Mouse (Mus musculus): ENCODE results near the gene Pomc. TPM values are rescaled to one million over a fixed set of nuclear protein-coding genes. Genes with fewer than 3 reads are reported as not detected.

The Pomc gene
- 2.9 and 4.3 TPM in 2 replicates for polyA plus RNA-seq (2015; fragmentation: Nextera tagmentation; extraction: Ambion mirVana)

DNA sequence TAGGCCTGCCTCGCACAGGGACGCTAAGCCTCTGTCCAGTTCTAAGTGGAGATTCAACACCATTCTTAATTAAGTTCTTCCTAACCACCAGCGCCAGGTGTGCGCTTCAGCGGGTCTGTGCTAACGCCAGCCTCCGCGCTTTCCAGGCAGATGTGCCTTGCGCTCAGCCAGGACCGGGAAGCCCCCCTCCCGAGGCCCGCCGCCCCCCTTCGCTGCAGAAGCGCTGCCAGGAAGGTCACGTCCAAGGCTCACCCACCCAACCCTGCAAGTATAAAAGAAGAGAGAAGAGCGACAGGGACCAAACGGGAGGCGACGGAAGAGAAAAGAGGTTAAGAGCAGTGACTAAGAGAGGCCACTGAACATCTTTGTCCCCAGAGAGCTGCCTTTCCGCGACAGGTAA lies at the start of gene Pomc:
TSS of gene Pomc (plus strand) at position 301 of the 400 bp plus-strand sequence.
- H3K4me2 ChIP-seq (ENCODE audit: low read length), result no peak within 1 kb of the TSS
- no peak within 1 kb of the TSS for H3K4me3 ChIP-seq (replicated peaks; ENCODE audit: low read length)
- no peak within 1 kb of the TSS for H3K9ac ChIP-seq (replicated peaks; ENCODE audit: low read depth, low read length)
- H3K9me3 ChIP-seq (ENCODE audit: control insufficient read depth, low read length), result no peaks in the 10 kb centered on the region
- H3K36me3 ChIP-seq (ENCODE audit: control insufficient read depth, insufficient read depth), result no peaks in the 10 kb centered on the region
- WGBS, result 17% methylated on average over 22 of the region's 22 CpGs
- ATAC-seq, result no peak
- peaks cover 26% of the 10 kb centered on the region for H3K27me3 ChIP-seq (replicated peaks; ENCODE audit: control insufficient read depth, insufficient read depth, low read length)
- peaks cover 5% of the 10 kb centered on the region for H3K4me1 ChIP-seq (replicated peaks; ENCODE audit: control insufficient read depth, insufficient read depth, low read length)
- H3K27ac ChIP-seq (ENCODE audit: low read length), result no peak within 1 kb of the TSS

- no peak overlapping the region for H3K27ac ChIP-seq (ENCODE audit: low read length)
- WGBS, result 96% methylated on average over 9 of the region's 9 CpGs
- H3K4me3 ChIP-seq (replicated peaks; ENCODE audit: low read length), result no peak overlapping the region
- peaks cover 32% of the 10 kb centered on the region for H3K36me3 ChIP-seq (ENCODE audit: control insufficient read depth, insufficient read depth)
- H3K9me3 ChIP-seq (ENCODE audit: control insufficient read depth, low read length), result no peaks in the 10 kb centered on the region
- H3K4me1 ChIP-seq (replicated peaks; ENCODE audit: control insufficient read depth, insufficient read depth, low read length), result no peaks in the 10 kb centered on the region
- ATAC-seq, result no peak
- H3K9ac ChIP-seq (replicated peaks; ENCODE audit: low read depth, low read length), result no peak overlapping the region
- H3K4me2 ChIP-seq (ENCODE audit: low read length), result no peak overlapping the region
- no peaks in the 10 kb centered on the region for H3K27me3 ChIP-seq (replicated peaks; ENCODE audit: control insufficient read depth, insufficient read depth, low read length)
Observed at GRCm38 (mm10) chr12:3905436-3905835, 49.3 kb upstream of the Pomc start.

- H3K4me1 ChIP-seq (replicated peaks; ENCODE audit: control insufficient read depth, insufficient read depth, low read length), result no peaks in the 10 kb centered on the region
- H3K9me3 ChIP-seq (ENCODE audit: control insufficient read depth, low read length), result no peaks in the 10 kb centered on the region
- ATAC-seq, result no peak
- H3K4me3 ChIP-seq (replicated peaks; ENCODE audit: low read length), result no peak overlapping the region
- peaks cover 29% of the 10 kb centered on the region for H3K36me3 ChIP-seq (ENCODE audit: control insufficient read depth, insufficient read depth)
- no peak overlapping the region for H3K9ac ChIP-seq (replicated peaks; ENCODE audit: low read depth, low read length)
- H3K27me3 ChIP-seq (replicated peaks; ENCODE audit: control insufficient read depth, insufficient read depth, low read length), result no peaks in the 10 kb centered on the region
- H3K4me2 ChIP-seq (ENCODE audit: low read length), result no peak overlapping the region
- no peak overlapping the region for H3K27ac ChIP-seq (ENCODE audit: low read length)
Observed at GRCm38 (mm10) chr12:3906308-3906707, 48.4 kb upstream of the Pomc start.

- no peaks in the 10 kb centered on the region for H3K4me1 ChIP-seq (replicated peaks; ENCODE audit: control insufficient read depth, insufficient read depth, low read length)
- H3K4me3 ChIP-seq (replicated peaks; ENCODE audit: low read length), result no peak overlapping the region
- no peak for ATAC-seq
- H3K4me2 ChIP-seq (ENCODE audit: low read length), result no peak overlapping the region
- H3K9me3 ChIP-seq (ENCODE audit: control insufficient read depth, low read length), result no peaks in the 10 kb centered on the region
- WGBS, result 79% methylated on average over 4 of the region's 4 CpGs
- no peak overlapping the region for H3K9ac ChIP-seq (replicated peaks; ENCODE audit: low read depth, low read length)
- H3K36me3 ChIP-seq (ENCODE audit: control insufficient read depth, insufficient read depth), result peaks cover 22% of the 10 kb centered on the region
- no peaks in the 10 kb centered on the region for H3K27me3 ChIP-seq (replicated peaks; ENCODE audit: control insufficient read depth, insufficient read depth, low read length)
- H3K27ac ChIP-seq (ENCODE audit: low read length), result no peak overlapping the region
Observed at GRCm38 (mm10) chr12:3907008-3907407, 47.7 kb upstream of the Pomc start.

DNA sequence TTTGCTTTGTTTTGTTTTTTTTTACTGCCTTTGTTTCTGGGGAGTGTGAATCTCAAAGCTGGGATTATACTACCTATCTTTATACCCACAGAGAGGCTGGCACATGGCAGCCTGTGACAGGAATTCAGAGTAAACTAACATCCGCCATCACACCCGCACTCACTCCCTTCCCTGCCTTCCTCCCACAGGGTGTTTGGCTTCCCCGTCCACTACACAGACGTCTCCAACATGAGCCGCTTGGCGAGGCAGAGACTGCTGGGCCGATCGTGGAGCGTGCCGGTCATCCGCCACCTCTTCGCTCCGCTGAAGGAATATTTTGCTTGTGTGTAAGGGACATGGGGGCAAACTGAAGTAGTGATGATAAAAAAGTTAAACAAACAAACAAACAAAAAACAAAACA lies 47.3 kb upstream of the Pomc start:
- Histone ChIP-seq H3K4me1 (replicated peaks; ENCODE audit: control insufficient read depth, insufficient read depth, low read length) (no peaks in the 10 kb centered on the region), H3K9ac (replicated peaks; ENCODE audit: low read depth, low read length) (no peak overlapping the region), H3K27ac (ENCODE audit: low read length) (no peak overlapping the region), H3K27me3 (replicated peaks; ENCODE audit: control insufficient read depth, insufficient read depth, low read length) (no peaks in the 10 kb centered on the region), H3K9me3 (ENCODE audit: control insufficient read depth, low read length) (no peaks in the 10 kb centered on the region), H3K36me3 (ENCODE audit: control insufficient read depth, insufficient read depth) (peaks cover 20% of the 10 kb centered on the region), H3K4me2 (ENCODE audit: low read length) (no peak overlapping the region), H3K4me3 (replicated peaks; ENCODE audit: low read length) (no peak overlapping the region)
- ATAC-seq, result no peak
- 76% methylated on average over 13 of the region's 13 CpGs for WGBS

- no peaks in the 10 kb centered on the region for H3K27me3 ChIP-seq (replicated peaks; ENCODE audit: control insufficient read depth, insufficient read depth, low read length)
- H3K9ac ChIP-seq (replicated peaks; ENCODE audit: low read depth, low read length), result no peak overlapping the region
- H3K27ac ChIP-seq (ENCODE audit: low read length), result no peak overlapping the region
- peaks cover 12% of the 10 kb centered on the region; the same call in 1 of the 2 replicates for H3K36me3 ChIP-seq (ENCODE audit: control insufficient read depth, insufficient read depth)
- H3K4me3 ChIP-seq (replicated peaks; ENCODE audit: low read length), result no peak overlapping the region
- no peaks in the 10 kb centered on the region for H3K9me3 ChIP-seq (ENCODE audit: control insufficient read depth, low read length)
- ATAC-seq, result no peak
- H3K4me2 ChIP-seq (ENCODE audit: low read length), result no peak overlapping the region
- 76% methylated on average over 10 of the region's 10 CpGs for WGBS
- H3K4me1 ChIP-seq (replicated peaks; ENCODE audit: control insufficient read depth, insufficient read depth, low read length), result no peaks in the 10 kb centered on the region
Observed at GRCm38 (mm10) chr12:3910466-3911093, 44.2 kb upstream of the Pomc start.

GRCm38 (mm10) chr12:3911831-3912348 lies 42.9 kb upstream of the Pomc start:
- H3K9ac ChIP-seq (replicated peaks; ENCODE audit: low read depth, low read length), result no peak overlapping the region
- H3K4me2 ChIP-seq (ENCODE audit: low read length), result no peak overlapping the region
- 93% methylated on average over 7 of the region's 7 CpGs for WGBS
- H3K4me3 ChIP-seq (replicated peaks; ENCODE audit: low read length), result no peak overlapping the region
- peaks cover 8% of the 10 kb centered on the region; the same call in 1 of the 2 replicates for H3K36me3 ChIP-seq (ENCODE audit: control insufficient read depth, insufficient read depth)
- H3K27ac ChIP-seq (ENCODE audit: low read length), result no peak overlapping the region
- no peaks in the 10 kb centered on the region for H3K27me3 ChIP-seq (replicated peaks; ENCODE audit: control insufficient read depth, insufficient read depth, low read length)
- no peaks in the 10 kb centered on the region for H3K9me3 ChIP-seq (ENCODE audit: control insufficient read depth, low read length)
- ATAC-seq, result no peak
- no peaks in the 10 kb centered on the region for H3K4me1 ChIP-seq (replicated peaks; ENCODE audit: control insufficient read depth, insufficient read depth, low read length)

- H3K36me3 ChIP-seq (ENCODE audit: control insufficient read depth, insufficient read depth), result peaks cover 2% of the 10 kb centered on the region; the same call in 1 of the 2 replicates
- no peak overlapping the region for H3K27ac ChIP-seq (ENCODE audit: low read length)
- 84% methylated on average over 3 of the region's 3 CpGs for WGBS
- ATAC-seq, result no peak
- no peaks in the 10 kb centered on the region for H3K4me1 ChIP-seq (replicated peaks; ENCODE audit: control insufficient read depth, insufficient read depth, low read length)
- H3K27me3 ChIP-seq (replicated peaks; ENCODE audit: control insufficient read depth, insufficient read depth, low read length), result no peaks in the 10 kb centered on the region
- H3K4me3 ChIP-seq (replicated peaks; ENCODE audit: low read length), result no peak overlapping the region
- H3K9me3 ChIP-seq (ENCODE audit: control insufficient read depth, low read length), result no peaks in the 10 kb centered on the region
- no peak overlapping the region for H3K4me2 ChIP-seq (ENCODE audit: low read length)
- no peak overlapping the region for H3K9ac ChIP-seq (replicated peaks; ENCODE audit: low read depth, low read length)
Observed at GRCm38 (mm10) chr12:3915852-3916251, 38.9 kb upstream of the Pomc start.

- ATAC-seq, result peak; percentile 79
- Histone ChIP-seq H3K4me1 (replicated peaks; ENCODE audit: control insufficient read depth, insufficient read depth, low read length) (0 out of 2 replicates have a peak, but pooled peaks cover 3% of the 10 kb centered on the region), H3K36me3 (ENCODE audit: control insufficient read depth, insufficient read depth) (peaks cover 2% of the 10 kb centered on the region; the same call in 1 of the 2 replicates), H3K4me2 (ENCODE audit: low read length) (no peak overlapping the region), H3K4me3 (replicated peaks; ENCODE audit: low read length) (no peak overlapping the region), H3K27me3 (replicated peaks; ENCODE audit: control insufficient read depth, insufficient read depth, low read length) (no peaks in the 10 kb centered on the region), H3K9ac (replicated peaks; ENCODE audit: low read depth, low read length) (no peak overlapping the region), H3K9me3 (ENCODE audit: control insufficient read depth, low read length) (no peaks in the 10 kb centered on the region), H3K27ac (ENCODE audit: low read length) (no peak overlapping the region)
- 23% methylated on average over 14 of the region's 14 CpGs for WGBS
Observed at GRCm38 (mm10) chr12:3917668-3918341, 36.9 kb upstream of the Pomc start.

Data from forebrain, embryonic 16.5 days (tissue).